Mouse (Mus musculus) hindbrain, embryonic 16.5 days (tissue): ENCODE measurements around the gene Ptpra. TPM values are rescaled to one million over a fixed set of nuclear protein-coding genes. Genes with fewer than 3 reads are reported as not detected.

Experiments
- ATAC-seq: fragments of 200-750 bp; cut with Nextera tagmentation; 2 replicates; pipeline ENCODE4 v1.8.0; 2017; ENCODE audit warnings: moderate TSS enrichment, moderate library complexity
- H3K27ac ChIP-seq: fragments of 300-500 bp; sonication (generic); 2 replicates; pipeline ENCODE4 v1.5.1; 2014; ENCODE audit warnings: low read depth, mild to moderate bottlenecking, control low read depth, low read length, moderate library complexity
- H3K27me3 ChIP-seq: fragments of 300-500 bp; sonication (generic); replicated peaks from 2 replicates; pipeline ENCODE4 v1.6.1; 2014; ENCODE audit warnings: low read length; ENCODE audit not compliant: control insufficient read depth, insufficient read depth
- H3K36me3 ChIP-seq: fragments of 300-500 bp; sonication (generic); 2 replicates; pipeline ENCODE4 v1.6.1; 2014; ENCODE audit warnings: mild to moderate bottlenecking, low read length, moderate library complexity, mixed read lengths; ENCODE audit not compliant: control insufficient read depth, insufficient read depth
- H3K4me1 ChIP-seq: fragments of 300-500 bp; sonication (generic); 2 replicates; pipeline ENCODE4 v1.6.1; 2014; ENCODE audit warnings: low read depth, low read length; ENCODE audit not compliant: control insufficient read depth, insufficient read depth
- H3K4me2 ChIP-seq: fragments of 300-500 bp; sonication (generic); 2 replicates; pipeline ENCODE4 v1.6.1; 2014; ENCODE audit warnings: mild to moderate bottlenecking, low read length, control low read depth, moderate library complexity
- H3K4me3 ChIP-seq: fragments of 300-500 bp; sonication (generic); 2 replicates; pipeline ENCODE4 v1.5.1; 2014; ENCODE audit warnings: mild to moderate bottlenecking, low read length, control low read depth, moderate library complexity
- H3K9ac ChIP-seq: fragments of 300-500 bp; sonication (generic); 2 replicates; pipeline ENCODE4 v1.6.1; 2014; ENCODE audit warnings: low read depth, mild to moderate bottlenecking, control low read depth, low read length, moderate library complexity
- H3K9me3 ChIP-seq: fragments of 300-500 bp; sonication (generic); 2 replicates; pipeline ENCODE4 v1.6.1; 2014; ENCODE audit warnings: mild to moderate bottlenecking, low read length, moderate library complexity; ENCODE audit not compliant: control insufficient read depth
- WGBS: fragments of 180-500 bp; shearing (Covaris S2); extraction: QIAGEN DNeasy Blood & Tissue Kit; methylation state at CpG from one replicate; pipeline ENCODE4 v1.1.7; 2014; 5-methylcytosine and 5-hydroxymethylcytosine counted together
- polyA plus RNA-seq: library from polyadenylated mRNA; unstranded; fragments of >200 nt; fragmentation: Nextera tagmentation; extraction: Ambion mirVana; gene quantifications from 2 replicates; pipeline ENCODE4 v1.2.1, GENCODE M21; 2015

Ptpra gene
- polyA plus RNA-seq, 1 experiment from 2014 or later: 134 TPM

GRCm38 (mm10) chr2:130436769-130437168 is 13.3 kb upstream of the Ptpra start:
- H3K4me3 ChIP-seq: no peak overlapping the region
- WGBS: 94% methylated on average over 1 of the region's 1 CpGs
- H3K9me3 ChIP-seq: no peaks in the 10 kb centered on the region
- no peak overlapping the region for H3K4me2 ChIP-seq
- peaks cover 29% of the 10 kb centered on the region for H3K36me3 ChIP-seq
- no peak overlapping the region for H3K9ac ChIP-seq
- ATAC-seq: no peak
- no peaks in the 10 kb centered on the region for H3K4me1 ChIP-seq
- no peaks in the 10 kb centered on the region for H3K27me3 ChIP-seq
- no peak overlapping the region for H3K27ac ChIP-seq

DNA sequence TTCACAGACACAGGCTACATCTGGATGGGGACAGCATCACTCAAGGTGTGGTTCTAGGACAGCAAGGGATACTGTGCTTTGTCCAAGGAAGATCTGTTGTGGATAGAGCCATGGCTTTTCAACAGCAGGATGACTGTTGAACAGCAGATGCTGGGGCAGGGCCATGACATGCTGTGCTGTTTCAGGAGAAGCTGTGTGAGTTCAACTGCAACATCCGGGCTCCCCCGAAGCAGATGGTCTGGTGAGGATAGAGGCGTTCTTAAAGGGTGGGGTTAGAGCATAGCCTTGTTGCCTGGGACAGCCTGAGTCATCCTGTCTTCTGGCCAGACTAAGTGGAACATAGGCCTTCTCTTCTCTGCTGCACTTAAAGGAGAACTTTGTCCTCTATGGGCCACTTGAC is 11.2 kb upstream of the Ptpra start:
- Histone ChIP-seq H3K36me3 (peaks cover 37% of the 10 kb centered on the region), H3K27me3 (no peaks in the 10 kb centered on the region), H3K9ac (no peak overlapping the region), H3K4me3 (no peak overlapping the region), H3K27ac (no peak overlapping the region), H3K4me2 (no peak overlapping the region), H3K9me3 (no peaks in the 10 kb centered on the region), H3K4me1 (no peaks in the 10 kb centered on the region)
- WGBS: 92% methylated on average over 3 of the region's 3 CpGs
- ATAC-seq: no peak

GRCm38 (mm10) chr2:130439840-130440480 is 10.1 kb upstream of the Ptpra start:
- H3K9ac ChIP-seq: no peak overlapping the region
- no peaks in the 10 kb centered on the region for H3K9me3 ChIP-seq
- H3K27ac ChIP-seq: no peak overlapping the region
- H3K4me3 ChIP-seq: no peak overlapping the region
- no peak overlapping the region for H3K4me2 ChIP-seq
- no peaks in the 10 kb centered on the region for H3K27me3 ChIP-seq
- ATAC-seq: no peak
- H3K4me1 ChIP-seq: no peaks in the 10 kb centered on the region
- peaks cover 41% of the 10 kb centered on the region for H3K36me3 ChIP-seq
- WGBS: 93% methylated on average over 4 of the region's 4 CpGs

- no peaks in the 10 kb centered on the region for H3K27me3 ChIP-seq
- 83% methylated on average over 10 of the region's 10 CpGs for WGBS
- no peak for ATAC-seq
- no peak overlapping the region for H3K4me2 ChIP-seq
- H3K4me3 ChIP-seq: no peak overlapping the region
- no peak overlapping the region for H3K27ac ChIP-seq
- peaks cover 41% of the 10 kb centered on the region for H3K36me3 ChIP-seq
- no peaks in the 10 kb centered on the region for H3K9me3 ChIP-seq
- H3K4me1 ChIP-seq: no peaks in the 10 kb centered on the region
- no peak overlapping the region for H3K9ac ChIP-seq
Observed at GRCm38 (mm10) chr2:130442162-130442561, 7.9 kb upstream of the Ptpra start.

DNA sequence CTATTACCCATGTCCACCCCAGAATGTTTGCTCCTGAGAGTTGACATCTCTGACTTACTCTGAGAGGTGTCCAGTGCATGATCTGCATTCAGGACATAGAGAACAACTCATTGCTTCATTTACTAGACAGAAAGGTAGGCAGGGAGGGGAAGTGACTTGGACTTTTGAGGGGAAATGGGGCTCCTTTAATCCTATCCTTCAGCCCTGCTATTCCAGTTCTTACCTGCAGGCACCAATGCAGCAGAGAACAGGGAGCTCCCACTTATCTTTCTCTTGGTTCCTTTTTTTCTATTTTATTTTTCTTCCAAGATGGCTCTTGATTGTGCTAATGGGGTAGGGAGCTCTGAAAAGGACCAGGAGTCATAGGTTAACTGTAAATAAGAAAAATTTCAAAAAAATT is 1.6 kb upstream of the Ptpra start:
- no peak overlapping the region for H3K4me3 ChIP-seq

GRCm38 (mm10) chr2:130449021-130449793 is 871 bp upstream of the Ptpra start:
- H3K36me3 ChIP-seq: 0 out of 2 replicates have a peak, but pooled peaks cover 2% of the 10 kb centered on the region
- peak overlapping the region; percentile 82 for H3K4me2 ChIP-seq
- peak; percentile 22 for ATAC-seq
- peak overlapping the region; percentile 96 for H3K4me3 ChIP-seq
- WGBS: 8% methylated on average over 17 of the region's 17 CpGs
- peak overlapping the region; percentile 91 for H3K27ac ChIP-seq
- peaks cover 23% of the 10 kb centered on the region for H3K4me1 ChIP-seq
- H3K9ac ChIP-seq: peak overlapping the region; percentile 97
- H3K9me3 ChIP-seq: no peaks in the 10 kb centered on the region
- no peaks in the 10 kb centered on the region for H3K27me3 ChIP-seq

More for the DNA sequence above, 1.6 kb upstream of the Ptpra start:
- Histone ChIP-seq H3K9ac (no peak overlapping the region), H3K9me3 (no peaks in the 10 kb centered on the region), H3K27ac (no peak overlapping the region), H3K36me3 (peaks cover 7% of the 10 kb centered on the region), H3K4me1 (peaks cover 20% of the 10 kb centered on the region), H3K4me2 (no peak overlapping the region), H3K27me3 (no peaks in the 10 kb centered on the region)
- no peak for ATAC-seq

- H3K27me3 ChIP-seq: no peaks in the 10 kb centered on the region
- H3K4me3 ChIP-seq: peak overlapping the region; percentile 96
- no peaks in the 10 kb centered on the region for H3K9me3 ChIP-seq
- peak; percentile 87 for ATAC-seq
- peak overlapping the region; percentile 82 for H3K4me2 ChIP-seq
- under 1% methylated on average over 25 of the region's 47 CpGs for WGBS
- H3K36me3 ChIP-seq: no peaks in the 10 kb centered on the region
- H3K4me1 ChIP-seq: peaks cover 27% of the 10 kb centered on the region
- peak overlapping the region; percentile 97 for H3K9ac ChIP-seq
- peak overlapping the region; percentile 91 for H3K27ac ChIP-seq
Observed at GRCm38 (mm10) chr2:130450434-130450796, 337 bp downstream of the Ptpra start.

DNA sequence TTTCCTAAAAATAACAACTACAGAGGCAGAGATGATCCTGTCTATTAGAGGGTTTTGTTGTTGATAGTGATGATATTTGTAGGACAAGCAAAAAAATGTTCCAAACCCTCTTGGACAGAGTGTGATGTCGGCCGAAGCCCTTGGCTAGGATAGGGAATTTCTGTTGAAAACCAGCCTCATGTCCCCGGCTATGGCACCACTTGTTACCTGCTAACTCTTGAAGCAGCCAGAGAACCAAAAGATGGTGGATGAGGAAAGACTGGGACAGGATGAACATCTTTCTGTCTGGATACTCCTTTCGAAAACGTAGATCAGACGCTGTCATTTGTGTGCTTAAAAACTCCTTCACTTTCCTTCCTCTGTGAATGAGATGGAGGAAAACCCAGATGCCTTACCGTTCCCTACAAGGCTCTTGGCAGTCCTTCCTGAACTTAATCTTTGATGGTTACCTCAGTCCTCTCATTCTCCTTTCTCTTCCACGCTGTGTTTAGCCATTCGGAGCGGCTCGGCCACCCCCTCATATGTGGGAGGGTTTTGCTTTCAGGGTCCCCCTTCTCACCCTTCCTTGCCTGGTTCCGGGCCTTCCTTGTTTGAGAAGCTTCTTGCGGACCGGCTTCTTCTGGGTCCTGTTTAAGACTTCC is 1.1 kb downstream of the Ptpra start:
- Histone ChIP-seq H3K4me3 (peak overlapping the region; percentile 96), H3K27ac (no peak overlapping the region; the same call in 1 of the 2 replicates), H3K4me1 (peaks cover 27% of the 10 kb centered on the region), H3K9me3 (no peaks in the 10 kb centered on the region), H3K4me2 (peak overlapping the region; percentile 82), H3K36me3 (no peaks in the 10 kb centered on the region), H3K27me3 (no peaks in the 10 kb centered on the region), H3K9ac (peak overlapping the region; percentile 97)
- WGBS: 61% methylated on average over 14 of the region's 14 CpGs
- no peak for ATAC-seq

DNA sequence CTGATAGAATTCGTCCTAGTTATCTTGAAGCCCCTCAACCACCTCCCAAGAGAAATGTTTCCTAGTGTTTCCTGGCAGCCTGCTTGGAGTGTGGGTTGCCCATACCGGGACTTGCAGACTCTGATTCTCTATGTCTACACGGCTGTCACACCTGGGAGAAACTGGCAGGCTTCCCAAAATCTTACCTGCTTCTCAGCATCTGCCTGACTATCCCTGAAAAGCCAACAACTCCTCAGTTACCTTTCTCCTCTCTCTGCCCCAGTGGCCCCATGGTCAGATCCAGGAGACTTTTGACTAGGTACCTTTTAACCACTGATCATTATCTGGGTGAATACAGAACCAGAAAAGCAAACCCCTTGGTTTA is 1.6 kb downstream of the Ptpra start:
- no peak for ATAC-seq
- Histone ChIP-seq H3K4me1 (peaks cover 27% of the 10 kb centered on the region), H3K4me2 (peak overlapping the region; percentile 82), H3K36me3 (no peaks in the 10 kb centered on the region), H3K9me3 (no peaks in the 10 kb centered on the region), H3K4me3 (peak overlapping the region; percentile 96), H3K27ac (no peak overlapping the region), H3K9ac (peak overlapping the region; percentile 44), H3K27me3 (no peaks in the 10 kb centered on the region)
- WGBS: 47% methylated on average over 3 of the region's 3 CpGs
